Mouse (Mus musculus) stomach, embryonic 16.5 days (tissue): ENCODE data around the gene 2310022A10Rik. TPM values are rescaled to one million over a fixed set of nuclear protein-coding genes. Genes with fewer than 3 reads are reported as not detected.

Experiments used
- ATAC-seq: fragments of 200-750 bp; cut with Nextera tagmentation; 2 replicates; pipeline ENCODE4 v1.8.0; 2017; ENCODE audit warnings: moderate number of reproducible peaks, moderate TSS enrichment; ENCODE audit not compliant: insufficient read depth, low FRiP score
- H3K27ac ChIP-seq: fragments of 300-500 bp; sonication (generic); 2 replicates; pipeline ENCODE4 v1.5.1; 2014; ENCODE audit warnings: low read length
- H3K27me3 ChIP-seq: fragments of 300-500 bp; sonication (generic); 2 replicates; pipeline ENCODE4 v1.6.1; 2014; ENCODE audit warnings: low read length, control low read depth, mixed read lengths; ENCODE audit not compliant: control insufficient read depth, insufficient read depth
- H3K36me3 ChIP-seq: fragments of 300-500 bp; sonication (generic); 2 replicates; pipeline ENCODE4 v1.6.1; 2014; ENCODE audit warnings: low read length; ENCODE audit not compliant: control insufficient read depth, insufficient read depth
- H3K4me1 ChIP-seq: fragments of 300-500 bp; sonication (generic); 2 replicates; pipeline ENCODE4 v1.6.1; 2014; ENCODE audit warnings: low read length, control low read depth, mixed read lengths; ENCODE audit not compliant: control insufficient read depth, insufficient read depth
- H3K4me2 ChIP-seq: fragments of 300-500 bp; sonication (generic); 2 replicates; pipeline ENCODE4 v1.6.1; 2014; ENCODE audit warnings: low read depth, low read length, mixed read lengths
- H3K4me3 ChIP-seq: fragments of 300-500 bp; sonication (generic); replicated peaks from 2 replicates; pipeline ENCODE4 v1.5.1; 2014; ENCODE audit warnings: mild to moderate bottlenecking, low read length
- H3K9ac ChIP-seq: fragments of 300-500 bp; sonication (generic); 2 replicates; pipeline ENCODE4 v1.6.1; 2014; ENCODE audit warnings: low read length
- H3K9me3 ChIP-seq: fragments of 300-500 bp; sonication (generic); replicated peaks from 2 replicates; pipeline ENCODE4 v1.6.1; 2016; ENCODE audit warnings: low read length, control low read depth; ENCODE audit not compliant: control insufficient read depth
- WGBS: fragments of 180-500 bp; shearing (Covaris S2); extraction: QIAGEN DNeasy Blood & Tissue Kit; methylation state at CpG from one replicate; pipeline ENCODE4 v1.1.7; 2014; 5-methylcytosine and 5-hydroxymethylcytosine counted together
- polyA plus RNA-seq: library from polyadenylated mRNA; unstranded; fragments of >200 nt; fragmentation: Nextera tagmentation; extraction: Ambion mirVana; gene quantifications from 2 replicates; pipeline ENCODE4 v1.2.1, GENCODE M21; 2015

Gene 2310022A10Rik
- polyA plus RNA-seq, 1 experiment from 2014 or later: 25.6 TPM

DNA sequence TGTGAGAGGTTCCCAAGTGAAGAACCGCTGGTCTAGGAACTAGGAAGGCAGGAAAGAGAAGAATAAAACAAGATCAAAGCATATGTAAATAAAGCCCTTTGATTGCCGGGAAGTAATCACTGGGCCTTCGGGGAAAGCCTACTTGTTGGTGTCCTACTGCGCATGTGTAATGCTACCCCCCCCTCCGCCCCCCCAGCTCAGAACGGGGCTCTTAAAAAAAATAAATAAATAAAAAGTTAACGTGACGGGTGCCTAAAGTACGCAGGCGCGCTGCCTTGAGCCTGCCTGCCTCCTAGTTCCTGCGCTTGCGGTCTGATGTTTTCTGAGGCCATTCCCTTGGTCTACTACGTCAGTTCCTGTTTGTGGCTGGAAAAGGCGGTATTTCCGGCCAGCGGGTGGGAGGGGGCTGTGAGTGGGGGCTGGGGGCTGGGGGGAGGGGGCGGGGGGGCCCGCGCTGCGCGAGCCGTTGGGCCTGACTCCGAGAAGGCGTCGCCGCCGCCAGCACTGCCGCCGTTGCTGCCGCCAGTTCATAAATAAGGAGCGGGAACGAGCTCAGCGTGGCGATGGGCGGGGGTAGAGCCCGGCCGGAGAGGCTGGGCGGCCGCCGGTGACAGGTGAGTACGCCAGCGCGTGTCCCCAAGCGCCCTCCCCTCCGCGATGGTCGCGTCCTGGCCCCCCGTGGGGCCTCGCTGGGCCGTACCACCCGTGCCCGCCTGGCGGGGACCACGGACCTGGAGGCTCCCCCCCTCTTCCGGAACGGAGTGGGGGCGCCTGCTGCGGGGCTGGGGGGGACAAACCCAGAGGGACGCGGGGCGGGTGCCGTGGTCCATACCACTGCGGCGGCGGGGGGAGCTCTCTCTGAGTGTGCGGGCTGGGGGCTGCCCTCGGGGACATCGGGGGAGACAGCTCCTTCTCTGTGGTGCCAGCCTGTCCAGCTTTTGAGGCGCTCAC, 38.5 kb downstream of the 2310022A10Rik start, which contains the start of gene Akt2:
TSS of gene Akt2 (plus strand) at position 287 of the 951 bp plus-strand sequence.
- WGBS: under 1% methylated on average over 68 of the region's 71 CpGs
- Histone ChIP-seq H3K4me2 (peak within 1 kb of the TSS; percentile 73), H3K4me1 (peaks cover 21% of the 10 kb centered on the region), H3K27me3 (no peaks in the 10 kb centered on the region), H3K36me3 (no peaks in the 10 kb centered on the region), H3K27ac (peak within 1 kb of the TSS; percentile 99), H3K9ac (peak within 1 kb of the TSS; percentile 97), H3K9me3 (0 out of 2 replicates have a peak, but pooled peaks cover 3% of the 10 kb centered on the region), H3K4me3 (peak within 1 kb of the TSS; percentile 86)
- ATAC-seq: peak; percentile 93

GRCm38 (mm10) chr7:27592217-27592929, 39.3 kb downstream of the 2310022A10Rik start:
- Histone ChIP-seq H3K27me3 (no peaks in the 10 kb centered on the region), H3K4me2 (peak overlapping the region; percentile 73), H3K36me3 (no peaks in the 10 kb centered on the region), H3K27ac (peak overlapping the region; percentile 99), H3K9me3 (0 out of 2 replicates have a peak, but pooled peaks cover 3% of the 10 kb centered on the region), H3K4me3 (peak overlapping the region; percentile 86), H3K9ac (peak overlapping the region; percentile 97), H3K4me1 (peaks cover 29% of the 10 kb centered on the region)
- ATAC-seq: peak; percentile 33
- under 1% methylated on average over 17 of the region's 17 CpGs for WGBS

GRCm38 (mm10) chr7:27592934-27593645, 40.1 kb downstream of the 2310022A10Rik start:
- WGBS: 46% methylated on average over 12 of the region's 12 CpGs
- peak overlapping the region; percentile 73 for H3K4me2 ChIP-seq
- peak overlapping the region; percentile 86 for H3K4me3 ChIP-seq
- H3K9me3 ChIP-seq: 0 out of 2 replicates have a peak, but pooled peaks cover 3% of the 10 kb centered on the region
- H3K36me3 ChIP-seq: no peaks in the 10 kb centered on the region
- H3K4me1 ChIP-seq: peaks cover 36% of the 10 kb centered on the region
- H3K9ac ChIP-seq: peak overlapping the region; percentile 97
- peak; percentile 15 for ATAC-seq
- no peaks in the 10 kb centered on the region for H3K27me3 ChIP-seq
- peak overlapping the region; percentile 99 for H3K27ac ChIP-seq

DNA sequence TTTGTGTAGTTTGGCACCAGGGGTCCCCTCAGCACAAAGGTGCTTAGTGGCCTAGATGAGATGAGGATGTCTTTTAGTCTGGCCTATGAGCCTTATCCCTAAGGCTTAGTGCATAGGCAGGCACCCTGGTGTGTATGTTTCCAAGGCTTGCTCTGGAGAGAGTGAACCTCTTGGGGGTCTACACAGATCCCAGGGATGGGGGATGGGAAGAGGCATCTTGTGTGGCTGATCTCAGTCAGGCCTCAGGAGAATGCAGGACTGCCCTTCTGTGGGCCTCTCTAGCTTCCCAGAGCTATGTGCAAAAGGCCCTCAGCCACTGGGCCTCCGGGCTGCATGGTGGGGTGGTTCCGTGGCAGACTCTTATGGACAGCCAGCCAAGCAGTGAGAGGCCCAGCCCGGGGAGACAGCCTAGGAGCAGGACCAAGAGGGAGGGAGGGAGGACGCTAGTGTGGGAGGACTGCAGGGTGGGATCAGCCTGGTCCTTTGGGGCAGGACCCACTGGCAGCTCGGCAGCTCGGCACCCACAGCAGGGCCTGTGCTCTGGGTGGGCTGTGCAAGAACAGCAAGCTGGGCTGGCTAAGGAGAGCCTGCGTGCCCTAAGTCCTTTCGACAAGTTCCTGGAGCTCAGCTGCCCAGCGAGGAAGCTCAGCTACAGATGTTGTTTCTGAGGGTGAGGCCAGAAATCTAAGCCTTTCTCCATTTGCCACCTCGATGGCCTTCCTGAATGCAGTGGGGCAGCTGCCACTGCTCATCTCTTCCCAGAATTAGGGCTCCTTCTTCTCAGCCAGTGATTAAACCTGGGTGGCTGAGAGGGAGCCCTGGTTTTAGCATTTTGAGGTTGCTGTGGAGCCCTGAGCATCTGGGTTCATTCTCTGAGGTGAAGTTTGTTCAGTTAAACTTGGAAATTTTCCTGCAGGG, 43.8 kb downstream of the 2310022A10Rik start:
- ATAC-seq: peak; percentile 42
- Histone ChIP-seq H3K27ac (peak overlapping the region; percentile 92), H3K4me1 (peaks cover 51% of the 10 kb centered on the region), H3K27me3 (no peaks in the 10 kb centered on the region), H3K9ac (peak overlapping the region; percentile 62), H3K36me3 (no peaks in the 10 kb centered on the region), H3K9me3 (0 out of 2 replicates have a peak, but pooled peaks cover 3% of the 10 kb centered on the region), H3K4me2 (peak overlapping the region; percentile 43), H3K4me3 (peak overlapping the region; percentile 25)
- 27% methylated on average over 10 of the region's 10 CpGs for WGBS

- peak overlapping the region; percentile 43 for H3K4me2 ChIP-seq
- H3K36me3 ChIP-seq: no peaks in the 10 kb centered on the region
- H3K4me1 ChIP-seq: peaks cover 43% of the 10 kb centered on the region
- H3K9ac ChIP-seq: no peak overlapping the region
- H3K27ac ChIP-seq: peak overlapping the region; percentile 92
- ATAC-seq: no peak
- H3K27me3 ChIP-seq: no peaks in the 10 kb centered on the region
- no peak overlapping the region for H3K4me3 ChIP-seq
- 0 out of 2 replicates have a peak, but pooled peaks cover 3% of the 10 kb centered on the region for H3K9me3 ChIP-seq
- 58% methylated on average over 7 of the region's 7 CpGs for WGBS
Observed at GRCm38 (mm10) chr7:27598053-27598452, 45.0 kb downstream of the 2310022A10Rik start.

- 51% methylated on average over 4 of the region's 4 CpGs for WGBS
- peaks cover 48% of the 10 kb centered on the region for H3K4me1 ChIP-seq
- no peak for ATAC-seq
Observed at GRCm38 (mm10) chr7:27601628-27602027, 48.6 kb downstream of the 2310022A10Rik start.

GRCm38 (mm10) chr7:27602161-27602560, 49.1 kb downstream of the 2310022A10Rik start:
- no peak overlapping the region for H3K27ac ChIP-seq
- no peaks in the 10 kb centered on the region for H3K27me3 ChIP-seq
- H3K9ac ChIP-seq: no peak overlapping the region
- no peaks in the 10 kb centered on the region for H3K9me3 ChIP-seq
- no peak overlapping the region for H3K4me2 ChIP-seq
- no peaks in the 10 kb centered on the region for H3K36me3 ChIP-seq
- ATAC-seq: no peak
- H3K4me1 ChIP-seq: peaks cover 47% of the 10 kb centered on the region
- no peak overlapping the region for H3K4me3 ChIP-seq
- whole genome bisulfite sequencing: 79% methylated on average over 2 of the region's 2 CpGs

More at GRCm38 (mm10) chr7:27601628-27602027, 48.6 kb downstream of the 2310022A10Rik start:
- Histone ChIP-seq H3K36me3 (no peaks in the 10 kb centered on the region), H3K4me3 (no peak overlapping the region), H3K27me3 (no peaks in the 10 kb centered on the region), H3K9me3 (no peaks in the 10 kb centered on the region), H3K4me2 (no peak overlapping the region), H3K9ac (peak overlapping the region; percentile 1; the same call in 1 of the 2 replicates), H3K27ac (no peak overlapping the region)

DNA sequence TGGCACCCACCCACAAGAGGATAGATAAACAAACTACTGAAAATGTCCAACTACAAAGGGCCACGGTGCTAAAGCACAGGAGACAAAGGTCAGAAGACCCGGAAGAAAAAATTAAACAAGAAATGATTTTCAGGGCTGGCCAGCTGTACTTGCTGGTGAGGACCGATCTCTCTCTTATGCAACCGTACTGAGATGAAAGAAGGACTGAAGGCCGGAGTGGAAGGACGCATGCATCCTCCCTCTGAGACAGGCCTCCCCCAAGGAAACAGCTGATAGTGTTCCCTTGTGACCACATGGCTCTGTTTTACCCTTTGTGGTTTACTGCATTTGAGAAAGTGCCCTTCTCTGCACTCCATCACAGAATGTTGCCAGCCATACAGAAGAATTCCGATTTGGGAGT, 49.8 kb downstream of the 2310022A10Rik start:
- Histone ChIP-seq H3K4me2 (no peak overlapping the region), H3K9me3 (no peaks in the 10 kb centered on the region), H3K27me3 (no peaks in the 10 kb centered on the region), H3K27ac (no peak overlapping the region), H3K36me3 (no peaks in the 10 kb centered on the region), H3K9ac (no peak overlapping the region), H3K4me3 (no peak overlapping the region), H3K4me1 (peaks cover 47% of the 10 kb centered on the region)
- 63% methylated on average over 7 of the region's 7 CpGs for WGBS
- no peak for ATAC-seq
